Mouse (Mus musculus) liver, embryonic 11.5 days (tissue): ENCODE results near the gene Scamp3. TPM values are rescaled to one million over a fixed set of nuclear protein-coding genes. Genes with fewer than 3 reads are reported as not detected.

Source experiments
- ATAC-seq: fragments of 200-750 bp; cut with Nextera tagmentation; replicated peaks from 2 replicates; pipeline ENCODE4 v1.8.0; 2017; ENCODE audit warnings: moderate number of reproducible peaks, mild to moderate bottlenecking, moderate TSS enrichment, moderate library complexity; ENCODE audit not compliant: low FRiP score
- DNase-seq: peaks from one replicate; pipeline ENCODE4 v3.0.0-alpha.2; 2017; ENCODE audit warnings: low spot score
- H3K27ac ChIP-seq: fragments of 300-500 bp; sonication (generic); 2 replicates; pipeline ENCODE4 v1.5.1; 2014; ENCODE audit warnings: mild to moderate bottlenecking, low read depth, low read length, control low read depth
- H3K27me3 ChIP-seq: fragments of 300-500 bp; sonication (generic); replicated peaks from 2 replicates; pipeline ENCODE4 v1.6.1; 2014; ENCODE audit warnings: low read length, mixed read lengths; ENCODE audit not compliant: control insufficient read depth, insufficient read depth
- H3K36me3 ChIP-seq: fragments of 300-500 bp; sonication (generic); 2 replicates; pipeline ENCODE4 v1.6.1; 2014; ENCODE audit warnings: mild to moderate bottlenecking, low read length, moderate library complexity, mixed read lengths; ENCODE audit not compliant: control insufficient read depth, insufficient read depth
- H3K4me1 ChIP-seq: fragments of 300-500 bp; sonication (generic); replicated peaks from 2 replicates; pipeline ENCODE4 v1.6.1; 2014; ENCODE audit warnings: low read length, mixed read lengths; ENCODE audit not compliant: control insufficient read depth, insufficient read depth
- H3K4me2 ChIP-seq: fragments of 300-500 bp; sonication (generic); 2 replicates; pipeline ENCODE4 v1.6.1; 2014; ENCODE audit warnings: mild to moderate bottlenecking, control low read depth, moderate library complexity
- H3K4me3 ChIP-seq: fragments of 300-500 bp; sonication (generic); 2 replicates; pipeline ENCODE4 v1.5.1; 2014; ENCODE audit warnings: low read depth, low read length, control low read depth
- H3K9ac ChIP-seq: fragments of 300-500 bp; sonication (generic); 2 replicates; pipeline ENCODE4 v1.6.1; 2014; ENCODE audit warnings: low read depth, low read length, control low read depth
- H3K9me3 ChIP-seq: fragments of 300-500 bp; sonication (generic); 2 replicates; pipeline ENCODE4 v1.6.1; 2016; ENCODE audit warnings: low read length, inconsistent platforms, mixed read lengths; ENCODE audit not compliant: control insufficient read depth
- WGBS: fragments of 180-500 bp; shearing (Covaris S2); extraction: QIAGEN DNeasy Blood & Tissue Kit; methylation state at CpG from one replicate; pipeline ENCODE4 v1.1.7; 2014; 5-methylcytosine and 5-hydroxymethylcytosine counted together
- polyA plus RNA-seq: library from polyadenylated mRNA; unstranded; fragments of >200 nt; fragmentation: Nextera tagmentation; extraction: Ambion mirVana; gene quantifications from 2 replicates; pipeline ENCODE4 v1.2.1, GENCODE M21; 2014

Gene Scamp3
- 110 and 116 TPM in 2 replicates for polyA plus RNA-seq

- peak within 1 kb of the TSS; percentile 76 for H3K4me2 ChIP-seq
- H3K36me3 ChIP-seq, result peaks cover 66% of the 10 kb centered on the region
- H3K9ac ChIP-seq, result peak within 1 kb of the TSS; percentile 90
- no peaks in the 10 kb centered on the region for H3K9me3 ChIP-seq
- peak; percentile 92 for ATAC-seq
- H3K27me3 ChIP-seq, result no peaks in the 10 kb centered on the region
- peaks cover 18% of the 10 kb centered on the region for H3K4me1 ChIP-seq
- peak; percentile 93 for DNase-seq
- under 1% methylated on average over 43 of the region's 43 CpGs for WGBS
- H3K27ac ChIP-seq, result peak within 1 kb of the TSS; percentile 75
- H3K4me3 ChIP-seq, result peak within 1 kb of the TSS; percentile 84
These were observed at the start of gene Scamp3 for GRCm38 (mm10) chr3:89177242-89178106. Gene Scamp3 (plus strand): TSS chr3:89177473.

- 89% methylated on average over 3 of the region's 3 CpGs for WGBS
These were observed 47.4 kb upstream of the Scamp3 start for GRCm38 (mm10) chr3:89129908-89130307.

GRCm38 (mm10) chr3:89131816-89132215 lies 45.5 kb upstream of the Scamp3 start:
- peak overlapping the region; percentile 98 for H3K27ac ChIP-seq
- ATAC-seq, result no peak
- H3K9me3 ChIP-seq, result no peaks in the 10 kb centered on the region
- peak overlapping the region; percentile 70 for H3K4me2 ChIP-seq
- H3K36me3 ChIP-seq, result no peaks in the 10 kb centered on the region
- no peak for DNase-seq
- peak overlapping the region; percentile 69 for H3K9ac ChIP-seq
- H3K4me3 ChIP-seq, result peak overlapping the region; percentile 46
- H3K27me3 ChIP-seq, result no peaks in the 10 kb centered on the region
- 36% methylated on average over 4 of the region's 4 CpGs for WGBS
- H3K4me1 ChIP-seq, result peaks cover 44% of the 10 kb centered on the region

More at GRCm38 (mm10) chr3:89129908-89130307, 47.4 kb upstream of the Scamp3 start:
- Histone ChIP-seq H3K36me3 (no peaks in the 10 kb centered on the region), H3K4me2 (no peak overlapping the region), H3K9me3 (no peaks in the 10 kb centered on the region), H3K4me1 (peaks cover 39% of the 10 kb centered on the region), H3K4me3 (no peak overlapping the region), H3K9ac (no peak overlapping the region), H3K27me3 (no peaks in the 10 kb centered on the region), H3K27ac (no peak overlapping the region)
- no peak for DNase-seq
- no peak for ATAC-seq

GRCm38 (mm10) chr3:89132285-89133062 lies 44.8 kb upstream of the Scamp3 start:
- peak overlapping the region; percentile 69 for H3K9ac ChIP-seq
- H3K27me3 ChIP-seq, result no peaks in the 10 kb centered on the region
- H3K27ac ChIP-seq, result peak overlapping the region; percentile 98
- ATAC-seq, result peak; percentile 92
- H3K4me3 ChIP-seq, result peak overlapping the region; percentile 46
- H3K36me3 ChIP-seq, result no peaks in the 10 kb centered on the region
- peaks cover 44% of the 10 kb centered on the region for H3K4me1 ChIP-seq
- 8% methylated on average over 30 of the region's 30 CpGs for WGBS
- peak; percentile 87 for DNase-seq
- peak overlapping the region; percentile 70 for H3K4me2 ChIP-seq
- H3K9me3 ChIP-seq, result no peaks in the 10 kb centered on the region

- no peaks in the 10 kb centered on the region for H3K27me3 ChIP-seq
- no peaks in the 10 kb centered on the region for H3K9me3 ChIP-seq
- peak overlapping the region; percentile 10; the same call in 1 of the 2 replicates for H3K4me3 ChIP-seq
- DNase-seq (no peak), ATAC-seq (no peak)
- H3K27ac ChIP-seq, result peak overlapping the region; percentile 98
- 51% methylated on average over 7 of the region's 7 CpGs for WGBS
- no peaks in the 10 kb centered on the region for H3K36me3 ChIP-seq
- peaks cover 44% of the 10 kb centered on the region for H3K4me1 ChIP-seq
- peak overlapping the region; percentile 70 for H3K4me2 ChIP-seq
- peak overlapping the region; percentile 69 for H3K9ac ChIP-seq
These were observed 44.2 kb upstream of the Scamp3 start for GRCm38 (mm10) chr3:89133063-89133450.

- Histone ChIP-seq H3K27ac (peak overlapping the region; percentile 98), H3K4me1 (peaks cover 43% of the 10 kb centered on the region), H3K4me2 (peak overlapping the region; percentile 70), H3K27me3 (no peaks in the 10 kb centered on the region), H3K9me3 (no peaks in the 10 kb centered on the region), H3K36me3 (no peaks in the 10 kb centered on the region), H3K4me3 (peak overlapping the region; percentile 10; the same call in 1 of the 2 replicates), H3K9ac (peak overlapping the region; percentile 69)
- ATAC-seq (peak; percentile 8; the same call in 1 of the 2 replicates), DNase-seq (no peak)
- 38% methylated on average over 1 of the region's 1 CpGs for WGBS
These were observed 43.5 kb upstream of the Scamp3 start for GRCm38 (mm10) chr3:89133752-89134151.

- H3K9ac ChIP-seq, result peak within 1 kb of the TSS; percentile 84
- peaks cover 3% of the 10 kb centered on the region; the same call in 1 of the 2 replicates for H3K36me3 ChIP-seq
- peak within 1 kb of the TSS; percentile 98 for H3K27ac ChIP-seq
- no peaks in the 10 kb centered on the region for H3K9me3 ChIP-seq
- no peaks in the 10 kb centered on the region for H3K27me3 ChIP-seq
- DNase-seq (no peak), ATAC-seq (peak; percentile 74)
- H3K4me2 ChIP-seq, result peak within 1 kb of the TSS; percentile 71
- H3K4me3 ChIP-seq, result peak within 1 kb of the TSS; percentile 64
- H3K4me1 ChIP-seq, result peaks cover 37% of the 10 kb centered on the region
- WGBS, result 35% methylated on average over 3 of the region's 3 CpGs
These were observed 41.3 kb upstream of the Scamp3 start, which contains the start of gene Pklr for GRCm38 (mm10) chr3:89135958-89136357. Gene Pklr (plus strand): TSS chr3:89136142.

- Histone ChIP-seq H3K4me3 (peak overlapping the region; percentile 64), H3K4me2 (peak overlapping the region; percentile 71), H3K27me3 (no peaks in the 10 kb centered on the region), H3K9me3 (no peaks in the 10 kb centered on the region), H3K9ac (peak overlapping the region; percentile 84), H3K27ac (peak overlapping the region; percentile 98), H3K4me1 (peaks cover 37% of the 10 kb centered on the region), H3K36me3 (peaks cover 3% of the 10 kb centered on the region; the same call in 1 of the 2 replicates)
- 24% methylated on average over 9 of the region's 9 CpGs for WGBS
- DNase-seq (peak; percentile 61), ATAC-seq (peak; percentile 52)
These were observed 40.9 kb upstream of the Scamp3 start for GRCm38 (mm10) chr3:89136365-89136764.
